Mouse (Mus musculus) splenic B cell, adult 2 months (primary cell): ENCODE measurements around the gene Zfp612.
A peak's percentile ranks its signal among the peaks of the same experiment; 100 is the strongest.
"Not testable (repeated sequence)": the region's sequence is repeated elsewhere in the genome, so short reads cannot be mapped to it uniquely, and the experiment has no call there.

ENCODE experiments used
- DNase-seq: peaks from one replicate; pipeline ENCODE4 v3.0.0-alpha.2; 2011; ENCODE audit warnings: low read depth, low spot score
- H3K27me3 ChIP-seq: 2 replicates; pipeline ENCODE4 v1.6.1; 2012; ENCODE audit warnings: mild to moderate bottlenecking, low read length, moderate library complexity, mixed read lengths; ENCODE audit not compliant: control insufficient read depth, poor library complexity, insufficient read depth, severe bottlenecking
- H3K36me3 ChIP-seq: 2 replicates; pipeline ENCODE4 v1.6.1; 2012; ENCODE audit warnings: mild to moderate bottlenecking, low read length, moderate library complexity, mixed read lengths; ENCODE audit not compliant: control insufficient read depth, poor library complexity, insufficient read depth, severe bottlenecking

Zfp612 gene

DNA sequence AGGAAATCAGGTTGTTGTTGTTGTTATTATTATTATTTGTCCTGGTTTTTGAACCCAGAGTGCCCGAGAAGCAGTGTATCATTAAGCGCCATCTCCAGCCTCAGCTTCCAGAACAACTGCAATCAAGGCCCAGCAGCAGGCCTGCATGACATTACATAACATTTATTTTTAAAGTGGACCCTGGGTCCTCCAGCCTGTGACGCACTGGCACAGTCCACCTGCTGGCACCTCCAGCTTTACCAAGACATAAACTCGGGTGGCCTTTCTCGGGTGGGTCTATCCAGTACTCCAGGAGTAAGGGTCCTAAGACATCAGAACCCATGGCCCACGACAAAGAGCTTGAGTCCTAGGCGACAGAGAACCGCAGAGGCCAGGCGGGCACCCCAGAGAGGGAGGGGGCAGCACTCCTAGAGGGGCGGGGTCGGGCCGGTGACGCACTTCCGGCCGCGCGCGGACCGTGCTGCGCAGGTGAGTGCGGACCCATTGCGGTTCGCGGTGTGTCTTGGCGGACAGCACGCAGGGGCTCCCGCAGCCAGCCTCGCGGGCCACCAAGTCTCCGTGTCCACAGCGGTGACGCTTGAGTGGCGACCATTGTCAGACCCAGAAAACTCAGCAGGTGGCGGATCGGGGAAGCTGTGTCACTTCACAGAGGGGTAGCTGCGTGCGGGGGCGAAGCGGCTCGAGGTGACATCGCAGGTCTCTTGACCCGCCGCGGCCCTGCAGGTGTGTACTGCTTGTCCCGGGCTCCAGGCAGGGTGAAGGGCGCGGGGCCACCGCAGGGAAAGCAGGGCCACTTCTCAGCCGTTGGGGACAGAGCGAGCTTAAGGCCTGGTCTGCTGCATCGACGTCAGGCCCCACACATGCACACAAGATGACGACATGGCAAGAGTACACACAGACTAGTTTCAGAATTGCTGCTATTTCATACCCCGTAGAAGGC, at the start of gene Zfp612:
Gene Zfp612 (plus strand): TSS at position 465 of the 940 bp plus-strand sequence.
- no peaks in the 10 kb centered on the region for H3K36me3 ChIP-seq
- no peaks in the 10 kb centered on the region for H3K27me3 ChIP-seq
- peak; percentile 57 for DNase-seq

DNA sequence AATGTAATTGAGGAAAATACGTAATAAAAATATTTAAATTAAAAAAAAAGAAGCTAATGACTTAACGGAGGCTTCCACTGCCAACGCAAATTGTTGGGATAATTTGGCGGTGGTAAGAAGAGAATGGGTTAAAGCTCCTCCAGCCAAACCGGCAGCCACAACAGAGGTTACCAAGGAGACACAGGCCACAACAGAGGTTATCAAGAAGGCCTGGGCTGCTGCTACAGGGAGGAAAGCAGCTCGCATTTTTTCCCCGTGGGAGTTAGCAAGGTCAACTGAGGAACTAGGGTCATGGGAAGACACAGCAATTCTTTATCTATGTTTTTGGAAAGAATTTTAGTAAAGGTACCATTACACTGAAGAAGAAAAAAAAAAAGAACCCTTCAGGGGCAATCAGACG, 45.8 kb upstream of the Zfp612 start:
- not testable (repeated sequence) for H3K27me3 ChIP-seq, H3K36me3 ChIP-seq, DNase-seq

DNA sequence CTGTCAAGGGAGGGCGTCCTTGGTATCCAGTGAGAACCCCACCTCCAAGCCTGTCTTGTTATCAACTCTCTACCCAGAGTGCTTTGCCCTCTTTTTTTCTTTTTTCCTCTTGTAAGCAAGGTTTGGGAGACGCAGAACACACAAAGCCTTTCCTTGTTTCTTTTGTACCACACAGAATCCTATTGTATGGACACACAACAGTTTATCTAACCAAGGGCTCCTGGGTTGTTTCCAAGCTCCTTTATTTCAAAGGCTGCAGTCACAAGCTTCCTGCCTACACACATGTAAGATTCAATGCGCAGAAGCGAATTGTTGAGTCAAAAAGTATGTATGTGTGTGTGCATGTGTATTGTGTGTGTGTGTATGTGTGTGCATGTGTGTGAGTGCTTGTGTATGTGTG, 45.2 kb upstream of the Zfp612 start:
- no peaks in the 10 kb centered on the region for H3K27me3 ChIP-seq
- no peak for DNase-seq

DNA sequence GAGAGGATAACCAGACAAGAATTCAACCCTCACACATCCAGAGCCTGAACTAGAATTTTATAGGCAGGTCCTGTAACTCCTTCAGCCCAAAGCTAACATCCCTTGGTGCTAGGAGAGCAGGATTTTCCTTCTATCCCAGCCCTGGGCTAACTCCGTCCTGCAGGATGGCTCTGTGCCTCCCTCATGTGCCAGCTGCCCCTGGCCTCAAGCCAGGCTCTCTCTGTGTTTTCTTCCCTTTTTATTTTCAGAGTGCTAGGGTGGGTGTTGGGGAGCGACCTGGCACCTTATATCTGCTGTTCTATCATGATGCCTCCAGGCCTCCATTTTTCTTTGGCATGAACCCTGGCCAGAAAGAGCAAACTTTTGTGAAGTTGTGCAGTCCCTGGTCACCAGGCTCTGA, 43.4 kb upstream of the Zfp612 start:
- no peaks in the 10 kb centered on the region for H3K36me3 ChIP-seq
- DNase-seq, result no peak
- H3K27me3 ChIP-seq, result no peaks in the 10 kb centered on the region

More for the DNA sequence above, 45.2 kb upstream of the Zfp612 start:
- H3K36me3 ChIP-seq, result no peaks in the 10 kb centered on the region

DNA sequence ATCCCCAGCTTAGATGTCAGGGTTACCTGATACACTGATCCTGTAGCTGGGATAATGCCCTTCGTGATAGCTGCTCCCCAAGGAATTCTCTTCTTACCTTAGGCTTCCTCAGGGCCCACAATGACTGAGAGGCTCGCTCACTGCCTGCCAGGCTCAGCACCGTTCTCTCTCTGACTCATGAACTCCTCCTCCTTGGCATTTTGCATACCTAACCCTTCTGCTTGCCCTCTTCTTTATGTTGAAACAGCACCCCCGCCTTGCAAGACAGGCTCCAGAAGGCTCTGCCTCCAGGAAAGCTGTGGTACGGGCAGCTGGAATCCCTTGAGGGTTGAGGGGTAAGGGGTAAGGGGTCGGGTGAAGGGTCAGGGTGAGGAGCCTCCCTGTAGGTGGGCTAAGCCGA, 40.3 kb upstream of the Zfp612 start:
- Histone ChIP-seq H3K36me3 (no peaks in the 10 kb centered on the region), H3K27me3 (no peaks in the 10 kb centered on the region)
- no peak for DNase-seq

DNA sequence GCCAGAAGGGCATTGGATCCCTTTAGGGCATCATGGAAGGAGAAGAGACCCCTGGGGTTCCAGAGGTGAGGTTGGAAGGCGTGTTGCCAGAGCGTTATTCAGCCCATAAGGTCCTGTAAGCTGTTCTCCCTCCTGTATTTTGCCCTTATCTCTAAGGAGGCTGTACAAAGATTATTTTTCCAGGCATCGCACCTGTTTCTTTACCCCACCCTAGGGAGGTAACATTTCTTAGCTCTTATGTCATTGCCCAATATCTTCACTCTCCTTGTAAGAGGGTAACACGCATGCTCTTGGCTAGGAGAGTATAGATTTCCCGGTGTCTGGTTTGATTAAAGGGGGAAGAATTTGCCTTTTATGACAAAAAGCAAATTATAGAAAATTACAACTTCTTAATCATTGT, 39.9 kb upstream of the Zfp612 start, which contains the start of gene Chst4:
Gene Chst4 (minus strand): TSS at position 82 of the 400 bp plus-strand sequence.
- no peaks in the 10 kb centered on the region for H3K36me3 ChIP-seq

DNA sequence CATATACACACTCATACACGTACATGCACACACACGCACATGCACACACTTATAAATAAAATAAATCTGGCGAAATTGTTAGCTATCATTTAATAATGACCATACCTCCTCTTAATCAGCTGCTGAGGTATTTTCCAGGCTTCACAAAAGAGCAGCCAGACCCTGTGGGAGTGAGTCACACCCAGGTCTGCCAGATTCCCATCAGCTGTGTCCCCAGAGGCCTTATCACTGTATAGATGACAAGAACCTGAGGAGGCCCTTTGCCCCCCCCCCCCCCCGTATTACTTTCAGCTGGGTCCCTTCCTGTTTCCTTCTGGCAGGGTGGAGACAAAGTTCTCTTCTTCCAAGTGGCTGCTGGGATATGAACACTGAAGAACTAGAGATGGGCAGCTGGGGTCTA, 39.0 kb upstream of the Zfp612 start:
- H3K36me3 ChIP-seq, result no peaks in the 10 kb centered on the region
- H3K27me3 ChIP-seq, result no peaks in the 10 kb centered on the region
- DNase-seq, result no peak

More for the DNA sequence above, 39.9 kb upstream of the Zfp612 start, which contains the start of gene Chst4:
- no peaks in the 10 kb centered on the region for H3K27me3 ChIP-seq
- no peak for DNase-seq

DNA sequence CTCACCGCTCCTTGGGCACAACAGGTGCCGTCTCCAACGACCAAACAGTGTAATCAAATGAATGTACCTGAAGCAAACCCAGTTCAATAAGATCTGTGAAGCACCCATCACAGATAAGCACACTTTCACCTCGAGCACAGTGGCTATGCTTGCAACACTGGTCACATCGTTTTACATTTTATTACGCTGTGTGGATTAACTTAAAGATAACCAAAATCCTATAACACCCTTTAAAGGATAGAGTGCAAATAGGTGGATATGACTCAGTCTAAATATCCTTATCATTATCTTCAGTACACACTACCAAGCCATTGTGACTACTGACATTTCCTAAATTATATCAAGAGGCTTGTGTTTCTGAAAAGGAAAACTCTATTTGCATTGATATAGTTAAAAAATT, 28.3 kb upstream of the Zfp612 start:
- H3K27me3 ChIP-seq, result no peaks in the 10 kb centered on the region
- no peaks in the 10 kb centered on the region for H3K36me3 ChIP-seq
- no peak for DNase-seq

DNA sequence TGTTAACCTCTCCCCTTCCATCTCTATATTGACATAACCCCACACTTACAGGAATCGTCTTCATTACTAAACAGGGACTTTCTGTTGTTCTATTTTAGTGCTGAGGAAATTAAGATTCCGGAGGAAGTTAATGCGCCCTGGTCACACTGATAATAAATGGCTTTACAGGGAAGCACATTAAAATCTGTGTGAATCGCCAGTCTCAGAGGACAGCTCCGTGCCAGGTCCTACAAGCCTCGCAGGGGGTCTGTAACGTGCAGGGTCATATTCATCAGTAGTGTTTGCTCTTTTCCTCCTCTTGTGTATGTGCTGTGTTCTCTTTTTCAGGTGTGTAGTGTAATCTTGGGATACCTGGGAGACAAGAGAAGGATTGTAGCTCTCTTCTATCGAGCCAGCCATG, 21.3 kb upstream of the Zfp612 start:
- no peak for DNase-seq
- H3K36me3 ChIP-seq, result no peaks in the 10 kb centered on the region
- H3K27me3 ChIP-seq, result no peaks in the 10 kb centered on the region

DNA sequence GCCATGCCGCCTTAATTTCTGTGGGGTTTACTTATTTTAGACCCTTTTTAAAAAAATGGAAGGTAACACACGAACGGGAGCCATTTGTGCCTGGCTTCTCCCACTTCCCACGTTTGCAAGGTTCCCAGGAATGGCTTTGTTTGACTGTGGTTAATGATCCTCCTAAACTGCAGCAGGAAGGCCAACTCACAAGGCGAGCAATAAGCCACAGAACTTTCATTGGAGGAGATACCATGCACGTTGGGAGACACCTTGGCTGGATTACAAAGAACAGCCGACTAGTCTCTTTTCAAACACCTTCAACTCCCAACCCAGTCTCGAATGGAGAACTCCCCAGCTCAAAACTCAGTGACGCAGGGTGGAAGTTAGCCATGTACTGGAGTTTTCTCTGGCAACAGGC, 15.4 kb upstream of the Zfp612 start:
- H3K27me3 ChIP-seq, result no peaks in the 10 kb centered on the region; the same call in 1 of the 2 replicates
- no peaks in the 10 kb centered on the region for H3K36me3 ChIP-seq
- DNase-seq, result no peak

DNA sequence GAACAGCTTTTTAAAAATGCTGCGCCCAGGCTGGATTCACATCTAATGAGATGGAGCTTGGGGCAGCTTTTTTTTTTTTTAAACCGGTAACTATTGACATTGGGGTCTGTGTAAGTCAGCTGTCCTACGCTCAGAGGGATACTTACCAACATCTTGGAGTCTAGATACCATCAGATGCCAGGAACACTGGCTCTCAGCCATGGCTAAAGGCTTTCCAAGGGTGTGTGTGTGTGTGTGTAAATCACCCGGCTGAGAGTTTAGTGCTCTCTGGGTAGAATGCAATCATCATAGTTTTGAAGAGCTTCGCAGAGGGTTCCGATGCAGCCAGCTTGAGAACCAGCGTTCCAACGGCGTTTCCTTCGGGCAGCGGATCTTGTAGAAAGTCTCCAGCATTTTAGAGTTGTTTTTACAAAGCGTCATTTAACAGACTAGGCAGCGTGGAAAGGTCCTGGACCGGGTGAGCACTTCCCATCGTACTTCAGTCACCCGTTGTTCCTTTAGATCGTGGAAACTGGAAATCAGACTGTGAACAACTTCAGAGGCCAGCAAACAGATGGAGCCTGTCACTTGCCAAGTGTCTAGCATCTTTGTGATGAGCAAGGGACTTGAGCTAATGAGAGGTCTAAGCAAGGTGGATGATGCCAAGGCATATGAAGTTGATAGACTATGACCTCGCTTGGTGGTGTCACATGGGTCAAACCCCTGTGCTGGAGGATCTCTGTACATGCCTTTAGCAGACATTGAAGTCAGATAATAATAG, 14.8 kb upstream of the Zfp612 start:
- no peak for DNase-seq
- no peaks in the 10 kb centered on the region for H3K36me3 ChIP-seq
- H3K27me3 ChIP-seq, result no peaks in the 10 kb centered on the region; the same call in 1 of the 2 replicates

DNA sequence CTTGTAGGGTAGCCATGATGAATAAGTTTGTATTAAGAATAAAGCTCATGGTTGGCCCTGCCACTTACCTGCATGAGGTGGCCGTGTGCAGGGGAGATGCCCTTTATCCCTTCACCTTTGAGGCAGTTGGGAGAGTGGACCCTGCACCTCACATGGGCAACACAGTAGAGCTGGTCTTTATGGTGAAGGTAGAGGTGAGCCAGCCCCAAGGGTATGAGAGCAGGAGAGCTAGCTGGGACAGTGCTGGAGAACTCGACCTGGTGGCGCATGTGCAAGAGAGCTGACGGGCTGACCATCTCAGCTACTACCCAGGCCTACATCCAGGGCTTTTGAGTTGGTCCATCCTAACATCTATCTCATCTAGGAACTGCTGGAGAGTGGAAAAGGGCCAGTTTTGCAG, 13.9 kb upstream of the Zfp612 start:
- no peak for DNase-seq
- H3K36me3 ChIP-seq, result no peaks in the 10 kb centered on the region
- H3K27me3 ChIP-seq, result no peaks in the 10 kb centered on the region; the same call in 1 of the 2 replicates

DNA sequence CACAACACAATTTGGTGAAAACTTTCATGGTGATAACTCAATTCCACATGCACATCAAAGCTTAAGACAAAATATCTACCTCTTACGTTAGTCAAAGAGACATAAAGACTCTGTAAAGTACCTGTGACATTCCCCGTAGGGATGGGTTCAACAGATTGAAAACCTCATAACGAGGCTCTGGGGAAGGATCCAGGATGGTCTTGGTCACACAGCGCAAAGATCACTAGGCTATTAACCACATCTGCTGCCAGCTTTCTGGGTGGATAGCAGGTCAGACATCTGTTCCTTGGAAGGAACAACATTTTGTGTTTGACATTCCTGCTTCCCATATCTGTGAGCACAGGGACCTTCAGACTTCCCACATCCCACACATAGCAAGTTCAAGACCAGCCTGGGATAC, 9.8 kb upstream of the Zfp612 start:
- Histone ChIP-seq H3K27me3 (no peaks in the 10 kb centered on the region; the same call in 1 of the 2 replicates), H3K36me3 (no peaks in the 10 kb centered on the region)
- DNase-seq, result no peak

DNA sequence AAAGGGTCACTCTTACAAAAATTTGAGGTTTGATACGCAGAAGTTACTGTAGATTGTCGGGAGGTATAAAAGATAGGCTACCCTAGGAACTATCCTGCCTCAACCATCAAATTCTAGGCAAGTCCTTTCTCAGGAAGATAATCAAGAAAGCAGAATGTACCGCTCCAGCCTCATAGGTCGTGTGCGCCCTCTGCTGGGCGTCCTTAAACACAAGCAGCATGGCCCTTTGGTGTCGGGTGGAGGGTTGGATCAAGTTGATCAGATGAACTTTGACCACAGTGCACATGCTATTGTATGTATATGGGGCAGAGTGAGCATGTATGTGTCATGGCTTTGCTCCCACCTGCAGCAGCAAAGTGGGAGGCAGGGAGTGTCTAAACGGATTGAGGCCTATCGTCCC, 7.9 kb upstream of the Zfp612 start:
- H3K27me3 ChIP-seq, result no peaks in the 10 kb centered on the region; the same call in 1 of the 2 replicates
- DNase-seq, result peak; percentile 60

DNA sequence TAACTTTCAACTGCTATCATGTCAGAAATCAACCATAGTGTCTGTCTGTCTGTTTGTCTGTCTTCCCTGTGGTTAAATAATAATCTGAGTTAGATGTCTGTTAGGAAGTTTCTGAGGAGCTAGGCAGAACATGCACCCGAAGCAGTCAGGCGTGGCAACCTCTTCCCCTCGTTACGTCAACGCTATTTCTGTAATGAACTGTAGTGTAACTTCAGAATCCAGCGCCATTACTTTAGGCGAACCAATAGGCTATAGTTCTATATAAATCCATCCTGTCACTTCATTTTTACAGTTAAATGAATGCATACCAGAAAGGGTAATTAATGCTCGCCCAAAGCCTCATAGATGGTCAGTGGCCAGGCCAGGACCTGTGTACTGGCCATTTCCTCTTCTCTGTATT, 5.0 kb upstream of the Zfp612 start:
- Histone ChIP-seq H3K27me3 (no peaks in the 10 kb centered on the region), H3K36me3 (no peaks in the 10 kb centered on the region)
- DNase-seq, result peak; percentile 20

More for the DNA sequence above, 7.9 kb upstream of the Zfp612 start:
- no peaks in the 10 kb centered on the region for H3K36me3 ChIP-seq
